Mouse (Mus musculus): ENCODE measurements around the gene Acin1.

DNA sequence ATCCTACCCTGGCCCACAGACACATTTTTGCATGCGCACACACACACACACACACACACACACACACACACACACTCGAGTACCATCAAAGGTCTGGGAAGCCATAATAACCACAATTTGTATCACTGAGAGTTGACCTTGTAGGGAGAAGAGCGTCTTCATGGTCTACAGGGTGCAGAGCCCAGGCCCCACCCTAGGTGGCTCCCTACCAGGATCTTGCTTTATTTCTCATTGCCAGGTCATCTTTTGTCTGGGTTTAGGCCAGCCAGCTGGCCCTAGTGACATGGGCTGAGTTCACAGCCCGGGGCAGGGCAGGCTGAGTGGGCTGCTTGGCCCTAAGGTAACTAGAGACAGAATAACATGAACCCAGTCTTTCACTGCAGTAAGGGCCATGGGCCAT lies 52.5 kb downstream of the Acin1 start:
- TF ChIP-seq MAX (IDR thresholded peaks at IDR 0.05; ENCODE audit: low read depth), result no peak
- no peak for TF ChIP-seq TCF3 (IDR thresholded peaks at IDR 0.05; ENCODE audit: insufficient read length, low read depth)
- TF ChIP-seq POLR2A (IDR thresholded peaks at IDR 0.05; ENCODE audit: insufficient read length, low read depth), result no peak
- TF ChIP-seq POLR2AphosphoS2 (IDR thresholded peaks at IDR 0.05; ENCODE audit: insufficient read length, low read depth), result no peak
- TF ChIP-seq MYOG (IDR thresholded peaks at IDR 0.05; ENCODE audit: control insufficient read depth in 1 of 3, insufficient read depth in 1 of 3, insufficient read length in 2 of 3, low read depth in 2 of 3), result no peak

Data from myocyte (in vitro differentiated cells).